Mouse (Mus musculus): ENCODE results near the gene Olfr382. TPM values are rescaled to one million over a fixed set of nuclear protein-coding genes. Genes with fewer than 3 reads are reported as not detected.

The Olfr382 gene
- not detected in 2 replicates for polyA plus RNA-seq (2021; fragmentation: Nextera tagmentation)
- long read RNA-seq, experiment 1, result 0 reads
- long read RNA-seq, experiment 2, result 0 reads

GRCm38 (mm10) chr11:73517097-73517496 lies at the start of gene Olfr382:
TSS of gene Olfr382 (minus strand) at chr11:73517197.

GRCm38 (mm10) chr11:73491503-73491902 lies 25.5 kb downstream of the Olfr382 start, which contains the start of gene Olfr381:
TSS of gene Olfr381 (minus strand) at chr11:73491603.

Other genes starting within 250 kb of the Olfr382 start
- gene Trpv3, start 249.8 kb downstream of the Olfr382 start, polyA plus RNA-seq (2021; fragmentation: Nextera tagmentation), result 0.04 and 0.16 TPM in 2 replicates
- 22.3 and 23.1 TPM in 2 replicates for gene Aspa, start 187.6 kb downstream of the Olfr382 start, polyA plus RNA-seq (2021; fragmentation: Nextera tagmentation)
- gene Gm49340, start 187.5 kb downstream of the Olfr382 start, polyA plus RNA-seq (2021; fragmentation: Nextera tagmentation), result not detected in 2 replicates
- gene Spata22, start 187.5 kb downstream of the Olfr382 start, polyA plus RNA-seq (2021; fragmentation: Nextera tagmentation), result not detected in 2 replicates
- gene Olfr20, start 166.4 kb downstream of the Olfr382 start, polyA plus RNA-seq (2021; fragmentation: Nextera tagmentation), result not detected in 2 replicates
- gene Olfr376, start 146.0 kb downstream of the Olfr382 start, polyA plus RNA-seq (2021; fragmentation: Nextera tagmentation), result not detected in 2 replicates
- gene Olfr1, start 117.6 kb downstream of the Olfr382 start, polyA plus RNA-seq (2021; fragmentation: Nextera tagmentation), result not detected in 2 replicates
- not detected in 2 replicates for gene Olfr378, start 88.7 kb downstream of the Olfr382 start, polyA plus RNA-seq (2021; fragmentation: Nextera tagmentation)
- not detected in 2 replicates for gene Olfr380, start 59.7 kb downstream of the Olfr382 start, polyA plus RNA-seq (2021; fragmentation: Nextera tagmentation)
- not detected in 2 replicates for gene Olfr381, start 25.6 kb downstream of the Olfr382 start, polyA plus RNA-seq (2021; fragmentation: Nextera tagmentation)
- not detected in 2 replicates for gene Olfr385, start 75.8 kb upstream of the Olfr382 start, polyA plus RNA-seq (2021; fragmentation: Nextera tagmentation)
- not detected in 2 replicates for gene Olfr384, start 81.4 kb upstream of the Olfr382 start, polyA plus RNA-seq (2021; fragmentation: Nextera tagmentation)
- gene Zfp735, start 171.6 kb upstream of the Olfr382 start, polyA plus RNA-seq (2021; fragmentation: Nextera tagmentation), result not detected in 2 replicates

All from layer of hippocampus, adult 6 months (tissue).